Mouse (Mus musculus): Measurements from ENCODE around the gene Ogdh.

- TF ChIP-seq GATA1 (IDR thresholded peaks at IDR 0.05; ENCODE audit: borderline replicate concordance, low read length) (no peak), FLI1 (IDR thresholded peaks at IDR 0.05; ENCODE audit: low read length) (no peak)
Measured at GRCm38 (mm10) chr11:6274387-6275093, 16.9 kb upstream of the Ogdh start, which contains the start of gene Tmed4.
